Mouse (Mus musculus) cerebellum, adult 11-12 months (tissue): Measurements from ENCODE around the gene Axin2.
A peak's percentile ranks its signal among the peaks of the same experiment; 100 is the strongest.

Source experiments
- DNase-seq: peaks from one replicate; pipeline ENCODE4 v3.0.0; 2022

Gene Axin2

DNA sequence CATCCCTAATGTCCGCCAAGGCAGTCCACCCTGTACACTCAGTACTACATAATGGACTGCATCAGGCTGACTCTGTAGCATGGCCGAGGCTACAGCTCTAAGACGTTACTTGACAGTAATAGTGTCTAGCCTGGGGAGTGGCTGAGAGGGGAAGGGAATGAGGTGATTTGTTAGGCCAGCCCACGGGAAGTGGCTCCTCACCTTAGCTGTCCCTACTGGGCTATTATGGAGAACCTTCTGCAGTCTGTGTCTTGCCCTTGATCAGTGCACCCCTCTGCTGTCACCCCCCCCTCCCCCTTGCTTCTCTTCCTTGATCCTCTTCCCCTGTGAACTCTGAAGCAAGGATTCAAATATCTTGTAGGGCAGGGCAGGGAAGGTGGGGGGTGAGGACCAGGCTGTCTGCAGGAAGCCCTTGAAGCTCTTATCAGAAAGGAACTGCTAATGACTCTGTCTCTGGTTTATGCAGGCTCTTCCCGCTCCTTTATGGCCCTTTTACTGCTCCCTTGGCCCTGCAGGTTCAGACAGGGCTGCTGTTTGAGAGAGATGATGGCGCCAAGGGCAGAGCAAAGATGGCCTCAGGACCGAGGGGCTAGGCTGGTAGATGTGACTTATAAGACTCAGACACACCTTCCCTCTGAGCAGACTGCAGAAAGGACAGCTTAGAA is 13.4 kb upstream of the Axin2 start:
- DNase-seq = no peak

DNA sequence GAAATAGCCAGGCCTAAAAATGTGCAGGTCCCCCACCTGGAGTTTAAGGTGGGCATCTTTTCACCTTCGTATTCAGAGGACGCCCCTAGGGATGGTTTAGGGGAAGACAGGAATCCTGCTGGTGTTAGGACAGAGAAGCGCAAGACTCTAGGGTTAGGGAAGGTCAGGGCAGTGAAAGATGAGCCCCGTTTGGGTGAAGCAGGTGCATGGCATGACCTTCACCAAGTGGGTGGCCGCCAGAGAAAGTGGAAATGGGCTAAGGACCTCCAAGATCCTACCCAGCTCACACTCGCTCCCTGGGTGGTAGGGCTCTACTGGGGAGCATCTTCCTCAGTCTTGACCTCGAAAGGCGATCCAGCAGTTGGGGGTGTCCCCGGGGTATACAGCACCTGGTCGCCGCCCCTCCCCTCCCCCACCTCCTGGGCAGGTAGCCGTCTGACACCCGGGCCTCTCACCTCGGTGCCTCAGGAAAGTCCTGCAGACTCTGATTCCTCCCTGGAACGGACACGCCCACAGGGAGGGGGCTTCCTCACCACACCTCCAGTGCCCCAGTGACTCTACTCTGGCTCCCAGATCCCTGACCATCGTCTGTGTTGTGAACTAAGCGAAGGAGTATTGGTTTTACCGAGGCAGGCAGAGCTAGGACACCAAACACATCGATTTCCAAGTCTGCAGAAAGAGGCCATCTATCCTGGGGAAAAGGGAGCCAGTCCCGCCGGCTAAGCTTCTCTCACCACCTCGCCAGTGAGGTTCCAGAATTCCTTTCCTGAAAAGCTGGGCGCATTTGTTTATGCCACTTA is 10.6 kb upstream of the Axin2 start:
- DNase-seq = no peak

DNA sequence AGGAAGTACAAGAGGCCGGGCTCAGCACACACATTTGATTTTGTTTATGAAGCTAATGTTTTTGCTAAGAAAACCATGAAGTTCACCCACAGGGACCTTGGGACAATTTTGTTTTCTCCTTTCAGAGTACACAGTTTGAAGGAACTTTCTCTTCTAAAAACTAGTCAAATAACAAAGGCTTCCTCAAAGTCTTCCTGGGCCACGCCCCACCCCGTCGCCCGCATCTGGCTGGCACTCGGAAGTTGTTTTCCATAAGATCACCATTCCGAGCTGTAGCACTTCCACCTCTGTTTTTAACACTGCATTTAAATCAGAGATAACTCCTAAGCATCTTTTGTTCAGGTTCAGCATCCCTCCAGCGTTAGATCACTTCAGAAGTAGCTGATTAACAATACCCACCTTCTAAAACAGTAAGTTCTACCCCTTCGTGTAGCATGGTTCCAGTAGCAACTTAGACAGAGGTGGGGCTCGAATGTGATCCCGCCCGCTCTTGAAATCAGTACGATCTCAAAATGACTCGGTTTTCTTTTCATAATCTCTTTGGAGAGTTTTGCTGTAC is 9.7 kb upstream of the Axin2 start:
- DNase-seq = no peak

DNA sequence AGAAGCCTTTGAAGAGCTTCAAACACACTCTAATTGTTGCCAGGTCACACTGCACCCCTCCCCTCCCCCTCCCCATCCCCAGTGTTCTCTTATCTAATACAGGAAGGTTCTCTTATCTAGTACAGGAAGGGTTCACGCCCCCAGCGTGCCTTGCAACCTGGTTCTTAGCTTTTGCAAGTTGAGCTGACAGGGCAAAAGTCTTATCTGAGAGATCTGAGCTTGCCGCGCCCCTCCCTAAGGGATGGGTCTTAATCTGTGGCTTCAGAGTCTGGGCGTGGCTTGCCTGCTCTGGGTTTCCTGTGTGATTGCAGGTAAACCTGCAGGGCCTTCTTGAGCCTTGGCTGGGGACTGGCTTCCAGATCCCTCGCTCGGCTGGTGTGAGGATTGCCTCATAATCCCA is 9.2 kb upstream of the Axin2 start:
- no peak for DNase-seq

- DNase-seq = no peak
These were observed 8.0 kb upstream of the Axin2 start for GRCm38 (mm10) chr11:108912174-108912573.

GRCm38 (mm10) chr11:108917422-108918324 is 2.5 kb upstream of the Axin2 start:
- no peak for DNase-seq

GRCm38 (mm10) chr11:108920636-108921505 is 722 bp downstream of the Axin2 start:
- peak; percentile 80 for DNase-seq

DNA sequence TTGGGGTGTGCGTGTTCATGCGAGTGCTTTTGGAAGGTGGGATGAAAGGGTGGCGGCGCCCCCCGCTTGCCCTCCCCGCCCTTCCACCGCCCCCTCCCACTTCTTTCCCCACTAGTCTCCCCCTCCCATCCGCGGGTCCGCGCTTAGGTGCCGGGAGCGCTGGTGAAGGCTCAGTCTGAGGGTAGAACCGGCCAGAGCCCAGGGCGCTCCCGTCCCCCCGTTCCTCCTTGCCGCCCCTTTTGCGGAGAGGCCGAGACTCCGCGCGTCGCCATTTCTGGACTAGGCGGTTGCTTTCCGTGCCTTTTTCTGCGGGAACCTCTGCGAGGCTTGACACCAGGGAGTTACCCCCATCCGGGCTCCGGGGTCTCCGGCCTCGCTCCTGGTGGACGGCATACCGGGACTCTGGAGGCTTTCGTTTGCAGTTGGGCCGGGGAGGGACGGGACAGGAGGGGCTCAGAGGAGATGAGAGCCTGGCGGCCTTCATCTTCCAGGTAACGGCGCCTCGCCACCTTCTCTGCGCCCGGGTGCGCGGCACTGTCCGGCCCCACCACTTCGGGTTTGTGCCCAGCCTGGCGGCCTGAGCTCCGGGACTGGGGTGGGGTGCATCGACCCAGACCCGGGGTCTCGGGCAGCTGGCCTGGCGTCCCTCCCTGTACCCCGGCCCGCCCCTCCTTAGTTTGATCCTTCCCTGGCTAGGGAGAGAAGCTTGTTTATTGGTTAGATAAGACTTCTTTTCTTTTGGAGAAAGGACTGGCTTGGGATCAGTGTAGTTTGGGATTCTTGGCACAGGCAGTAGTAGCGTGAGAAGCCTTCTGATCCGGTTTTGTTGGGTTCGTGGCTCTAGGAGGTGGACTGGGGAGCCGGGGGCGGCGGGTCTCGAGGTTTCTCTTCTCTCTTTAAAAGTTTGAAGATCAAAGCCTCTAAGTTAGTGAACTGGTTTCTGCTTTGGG is 1.6 kb downstream of the Axin2 start:
- peak; percentile 31 for DNase-seq

DNA sequence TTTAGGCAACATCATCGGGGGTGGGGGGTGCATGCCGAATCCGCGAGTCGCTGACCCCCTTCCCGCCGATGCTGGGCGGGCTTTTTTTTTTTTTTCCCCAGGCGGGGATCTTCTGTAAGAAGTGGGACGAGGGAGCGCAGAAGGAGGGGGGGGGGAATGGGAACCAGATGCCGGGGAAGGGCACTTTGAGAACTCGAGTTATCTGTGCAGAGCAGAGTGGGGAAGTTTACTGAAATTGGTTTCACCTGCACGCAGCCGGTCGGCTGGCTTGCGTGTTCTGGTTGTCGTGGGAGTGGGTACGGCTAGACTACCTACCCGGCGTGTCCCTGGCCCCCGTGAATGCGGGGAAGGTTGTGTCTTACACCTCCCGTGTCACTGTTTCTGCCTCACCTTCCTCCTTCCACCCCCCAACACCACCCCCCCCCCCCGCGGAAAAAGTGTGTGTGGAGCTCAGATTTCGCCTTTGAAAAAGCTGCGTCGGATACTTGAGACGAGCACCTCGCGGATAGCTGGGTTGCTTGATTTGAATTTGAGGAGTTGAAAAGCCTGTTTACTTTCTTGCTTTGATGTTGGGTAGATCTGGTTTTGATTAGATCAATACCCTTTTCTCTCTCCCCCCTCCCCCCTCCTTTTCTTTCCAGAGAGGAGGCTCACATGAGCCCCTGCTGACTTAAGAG is 2.5 kb downstream of the Axin2 start:
- DNase-seq = no peak

- no peak for DNase-seq
These were observed 3.0 kb downstream of the Axin2 start for GRCm38 (mm10) chr11:108923188-108923575.

GRCm38 (mm10) chr11:108923781-108924180 is 3.6 kb downstream of the Axin2 start:
- no peak for DNase-seq

DNA sequence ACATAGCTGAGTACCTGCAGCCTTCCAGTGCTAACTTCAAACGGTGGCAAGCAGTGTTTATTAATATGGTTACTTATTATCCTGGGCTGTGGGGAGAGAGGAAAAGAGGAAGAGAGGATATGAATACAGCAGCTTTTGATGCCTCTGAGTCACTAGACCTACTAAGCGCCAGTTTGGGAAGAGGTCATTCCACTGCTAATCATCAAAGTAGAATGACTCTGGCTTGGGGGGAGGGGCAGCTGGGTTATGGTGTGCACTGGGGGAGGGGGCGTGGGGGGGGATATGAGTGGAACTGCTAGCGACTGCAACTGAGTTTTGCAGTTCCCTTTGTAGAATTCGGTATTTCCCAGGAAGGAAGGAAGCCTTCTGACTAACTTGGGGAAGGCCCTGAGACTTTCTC is 4.2 kb downstream of the Axin2 start:
- DNase-seq = no peak

- DNase-seq = peak; percentile 74
These were observed 5.1 kb downstream of the Axin2 start for GRCm38 (mm10) chr11:108925202-108925601.

GRCm38 (mm10) chr11:108925826-108926225 is 5.7 kb downstream of the Axin2 start:
- DNase-seq = no peak

DNA sequence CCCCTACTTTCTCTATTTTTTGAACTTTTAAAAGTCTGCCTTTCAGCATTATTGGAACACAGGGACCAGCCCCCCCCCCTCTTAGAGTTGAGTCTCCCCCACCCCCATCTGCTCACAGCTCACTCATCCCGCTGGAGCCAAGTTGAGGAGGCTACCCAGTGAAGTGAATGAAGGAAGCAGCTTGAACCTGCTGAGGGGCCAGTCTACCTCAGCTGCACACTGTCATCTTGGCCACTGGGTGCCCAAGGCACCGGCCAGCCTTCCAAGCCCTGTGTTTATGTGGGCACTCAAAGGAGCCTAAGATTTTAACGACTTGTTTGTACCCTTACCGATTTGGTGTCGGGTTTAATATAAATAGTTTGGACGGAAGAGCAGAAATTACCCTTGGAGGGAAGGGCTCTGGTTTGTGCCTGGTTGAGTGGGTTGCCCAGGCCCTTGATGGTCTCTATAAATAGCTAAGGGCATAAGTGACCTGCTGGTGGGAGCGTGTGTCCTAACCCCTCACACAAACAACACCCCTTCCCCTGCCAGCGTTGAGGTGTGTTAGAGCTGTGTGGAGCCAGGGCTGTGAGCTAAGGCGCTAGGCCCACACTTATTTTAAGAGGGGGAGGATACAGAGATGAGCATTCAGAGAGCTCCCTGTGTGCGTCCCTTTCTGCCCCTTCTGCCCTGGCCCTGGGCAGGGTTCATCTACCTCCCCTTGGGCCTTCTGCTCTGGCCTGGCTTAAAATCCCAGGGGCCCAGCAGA is 6.4 kb downstream of the Axin2 start:
- no peak for DNase-seq

GRCm38 (mm10) chr11:108927093-108927444 is 6.9 kb downstream of the Axin2 start:
- DNase-seq = no peak

- DNase-seq = no peak
These were observed 7.9 kb downstream of the Axin2 start for GRCm38 (mm10) chr11:108928096-108928495.

DNA sequence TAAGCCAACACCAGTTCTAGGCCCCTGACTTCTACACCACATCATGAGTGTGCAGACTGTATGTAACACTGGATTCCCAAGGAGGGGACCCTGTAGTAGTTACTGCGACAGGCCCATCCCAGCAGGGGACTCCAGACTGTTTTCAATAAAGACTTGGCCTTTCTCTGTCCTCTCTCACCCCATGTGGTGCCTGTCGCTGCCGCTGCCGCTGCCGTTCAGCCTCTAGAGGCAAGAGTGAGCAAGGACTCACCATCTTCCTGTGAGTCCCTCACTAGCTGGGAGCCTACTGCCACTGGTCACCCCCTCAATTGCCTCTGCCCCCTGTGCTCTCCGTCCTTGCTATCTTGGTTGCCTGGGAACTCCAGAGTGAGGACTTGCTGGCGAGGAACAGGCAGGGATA is 8.6 kb downstream of the Axin2 start:
- DNase-seq = no peak

GRCm38 (mm10) chr11:108929176-108929575 is 9.0 kb downstream of the Axin2 start:
- DNase-seq = no peak

DNA sequence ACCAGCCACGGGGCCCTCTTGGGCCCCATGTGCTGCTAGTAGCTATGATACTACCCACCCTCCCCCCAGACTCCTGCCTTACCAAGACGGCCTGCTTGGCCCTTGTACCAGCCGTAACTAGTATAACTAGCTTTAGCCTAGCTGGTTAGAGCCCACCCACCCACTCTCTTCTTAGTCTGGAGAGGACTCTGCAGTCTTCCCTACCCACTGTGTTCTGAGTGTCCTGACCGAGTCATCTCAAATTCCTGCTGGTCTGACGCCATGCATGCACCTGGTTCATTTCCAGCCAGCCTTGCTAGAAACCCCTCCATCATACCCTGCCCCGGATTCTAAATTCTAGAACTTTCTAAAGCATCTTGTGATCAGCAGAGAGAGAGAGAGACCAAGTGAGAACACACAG is 9.6 kb downstream of the Axin2 start:
- DNase-seq = no peak
